Mouse (Mus musculus): ENCODE measurements around the gene Commd4.

- TF ChIP-seq EP300 (IDR thresholded peaks at IDR 0.05; ENCODE audit: insufficient read depth, low read depth, low read length) (no peak), CTCF (IDR thresholded peaks at IDR 0.05; ENCODE audit: low read depth, low read length) (no peak)
Measured at GRCm38 (mm10) chr9:57138507-57138906, 19.6 kb downstream of the Commd4 start.
